Mouse (Mus musculus): ENCODE measurements at regions not wholly inside any gene's neighbourhood (a gene's known extent, or its start where the extent isn't known, plus 50 kb on each side); places are given as distances from the start of the nearest gene placed in this dataset.
A peak's percentile ranks its signal among the peaks of the same experiment; 100 is the strongest.

GRCm38 (mm10) chr7:70505671-70506181 lies 139.2 kb upstream of the Nr2f2 start:
- Histone ChIP-seq H3K27me3 (ENCODE audit: control insufficient read depth, insufficient read depth, low read length) (peaks cover 33% of the 10 kb centered on the region), H3K4me2 (no peak overlapping the region), H3K4me1 (ENCODE audit: control insufficient read depth, insufficient read depth, low read length) (peaks cover 7% of the 10 kb centered on the region), H3K9ac (ENCODE audit: low read depth, low read length) (no peak overlapping the region), H3K4me3 (ENCODE audit: low read depth, low read length) (no peak overlapping the region), H3K36me3 (ENCODE audit: control insufficient read depth, insufficient read depth, low read length) (no peaks in the 10 kb centered on the region), H3K9me3 (replicated peaks; ENCODE audit: control insufficient read depth, low read length) (no peaks in the 10 kb centered on the region), H3K27ac (ENCODE audit: low read depth, low read length) (no peak overlapping the region)
- ATAC-seq (replicated peaks; ENCODE audit: insufficient number of reproducible peaks, low FRiP score, low TSS enrichment), result 0 out of 2 replicates have a peak, but pooled peaks have one; percentile 14
- 13% methylated on average over 7 of the region's 7 CpGs for WGBS (ENCODE audit: insufficient replicate concordance)

DNA sequence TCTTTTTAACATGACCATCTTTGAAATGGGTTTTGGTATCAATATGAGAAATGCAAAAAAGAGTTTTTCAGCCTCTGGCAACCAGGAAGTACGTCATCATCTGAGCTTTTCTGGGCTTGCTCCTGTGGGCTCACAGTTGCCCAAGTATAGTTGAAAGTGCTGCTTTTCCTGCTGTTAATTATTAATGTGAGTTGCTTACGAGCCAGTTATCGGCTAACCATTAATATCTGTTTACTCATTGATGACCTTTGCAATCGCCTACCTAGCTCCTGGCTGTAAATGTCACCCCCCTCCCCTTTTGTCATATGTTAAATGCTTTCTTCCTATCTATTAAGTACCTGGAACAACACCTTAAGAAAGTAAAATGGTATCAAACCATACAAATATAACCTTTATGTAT lies 135.3 kb upstream of the Nr2f2 start:
- ATAC-seq (replicated peaks; ENCODE audit: insufficient number of reproducible peaks, low FRiP score, low TSS enrichment), result no peak
- Histone ChIP-seq H3K36me3 (ENCODE audit: control insufficient read depth, insufficient read depth, low read length) (no peaks in the 10 kb centered on the region), H3K27ac (ENCODE audit: low read depth, low read length) (no peak overlapping the region), H3K4me2 (no peak overlapping the region), H3K4me1 (ENCODE audit: control insufficient read depth, insufficient read depth, low read length) (peaks cover 9% of the 10 kb centered on the region), H3K9ac (ENCODE audit: low read depth, low read length) (no peak overlapping the region), H3K9me3 (replicated peaks; ENCODE audit: control insufficient read depth, low read length) (no peaks in the 10 kb centered on the region), H3K4me3 (ENCODE audit: low read depth, low read length) (no peak overlapping the region), H3K27me3 (ENCODE audit: control insufficient read depth, insufficient read depth, low read length) (peaks cover 52% of the 10 kb centered on the region)
- WGBS (ENCODE audit: insufficient replicate concordance), result 81% methylated on average over 4 of the region's 4 CpGs

DNA sequence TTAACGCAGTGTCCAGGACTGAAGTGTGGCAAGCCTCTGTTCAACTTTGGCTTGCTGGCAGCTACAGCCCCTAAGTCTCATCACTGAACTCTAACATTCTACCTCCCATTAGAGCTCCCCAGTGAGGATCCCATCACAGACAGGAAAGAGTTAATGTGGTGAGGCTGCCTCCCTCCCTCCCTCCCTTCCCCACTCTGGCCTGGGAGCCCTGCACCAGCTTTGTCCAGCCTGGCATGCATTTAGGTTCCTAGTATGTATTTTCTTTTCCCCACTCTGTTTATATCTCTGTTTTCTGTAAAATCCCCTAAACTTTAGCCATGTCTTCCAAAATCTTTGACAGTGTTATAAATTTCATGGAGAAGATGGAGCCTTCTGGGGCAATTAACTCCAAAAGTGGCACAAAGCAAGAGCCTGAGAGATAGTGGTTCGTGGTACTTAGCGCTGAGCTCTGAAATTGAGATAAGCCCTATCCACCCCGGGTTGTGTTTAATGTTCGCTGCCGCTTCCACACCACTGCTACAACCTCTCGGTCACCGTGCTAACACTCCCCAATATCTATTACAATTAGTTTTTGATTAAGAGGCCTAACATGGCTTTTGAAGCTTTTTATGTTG lies 130.1 kb upstream of the Nr2f2 start:
- peak; percentile 61; the same call in 1 of the 2 replicates for ATAC-seq (replicated peaks; ENCODE audit: insufficient number of reproducible peaks, low FRiP score, low TSS enrichment)
- no peak overlapping the region for H3K9ac ChIP-seq (ENCODE audit: low read depth, low read length)
- H3K27ac ChIP-seq (ENCODE audit: low read depth, low read length), result no peak overlapping the region
- WGBS (ENCODE audit: insufficient replicate concordance), result 12% methylated on average over 8 of the region's 8 CpGs
- H3K4me3 ChIP-seq (ENCODE audit: low read depth, low read length), result no peak overlapping the region
- H3K4me1 ChIP-seq (ENCODE audit: control insufficient read depth, insufficient read depth, low read length), result peaks cover 3% of the 10 kb centered on the region; the same call in 1 of the 2 replicates
- no peaks in the 10 kb centered on the region for H3K9me3 ChIP-seq (replicated peaks; ENCODE audit: control insufficient read depth, low read length)
- H3K27me3 ChIP-seq (ENCODE audit: control insufficient read depth, insufficient read depth, low read length), result peaks cover 37% of the 10 kb centered on the region
- H3K36me3 ChIP-seq (ENCODE audit: control insufficient read depth, insufficient read depth, low read length), result no peaks in the 10 kb centered on the region
- no peak overlapping the region for H3K4me2 ChIP-seq

GRCm38 (mm10) chr7:70484201-70484600 lies 117.7 kb upstream of the Nr2f2 start:
- Histone ChIP-seq H3K9ac (ENCODE audit: low read depth, low read length) (no peak overlapping the region), H3K4me1 (ENCODE audit: control insufficient read depth, insufficient read depth, low read length) (no peaks in the 10 kb centered on the region), H3K4me2 (no peak overlapping the region), H3K36me3 (ENCODE audit: control insufficient read depth, insufficient read depth, low read length) (no peaks in the 10 kb centered on the region), H3K9me3 (replicated peaks; ENCODE audit: control insufficient read depth, low read length) (no peaks in the 10 kb centered on the region), H3K27me3 (ENCODE audit: control insufficient read depth, insufficient read depth, low read length) (peaks cover 3% of the 10 kb centered on the region; the same call in 1 of the 2 replicates), H3K27ac (ENCODE audit: low read depth, low read length) (no peak overlapping the region), H3K4me3 (ENCODE audit: low read depth, low read length) (no peak overlapping the region)
- no peak for ATAC-seq (replicated peaks; ENCODE audit: insufficient number of reproducible peaks, low FRiP score, low TSS enrichment)
- 89% methylated on average over 2 of the region's 2 CpGs for WGBS (ENCODE audit: insufficient replicate concordance)

DNA sequence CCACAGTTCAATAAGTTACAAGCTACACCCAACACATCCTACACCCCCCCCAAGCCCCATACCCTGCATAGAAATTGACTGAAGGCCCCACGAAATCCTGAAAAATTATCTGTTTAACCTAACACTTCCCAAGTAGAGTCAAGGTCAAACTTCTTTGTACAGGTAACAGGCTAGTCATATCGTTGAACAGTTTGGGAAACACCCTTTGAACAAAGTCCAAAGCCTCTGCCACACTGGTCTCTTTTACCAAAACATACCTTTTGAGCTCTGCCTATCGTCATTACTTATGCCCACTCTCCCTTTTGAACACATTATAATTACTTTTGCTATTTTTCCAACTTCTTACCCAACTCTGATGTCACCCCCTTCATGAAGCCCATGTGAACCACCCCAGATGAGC lies 117.0 kb upstream of the Nr2f2 start:
- H3K9ac ChIP-seq (ENCODE audit: low read depth, low read length), result no peak overlapping the region
- WGBS (ENCODE audit: insufficient replicate concordance), result 74% methylated on average over 3 of the region's 3 CpGs

DNA sequence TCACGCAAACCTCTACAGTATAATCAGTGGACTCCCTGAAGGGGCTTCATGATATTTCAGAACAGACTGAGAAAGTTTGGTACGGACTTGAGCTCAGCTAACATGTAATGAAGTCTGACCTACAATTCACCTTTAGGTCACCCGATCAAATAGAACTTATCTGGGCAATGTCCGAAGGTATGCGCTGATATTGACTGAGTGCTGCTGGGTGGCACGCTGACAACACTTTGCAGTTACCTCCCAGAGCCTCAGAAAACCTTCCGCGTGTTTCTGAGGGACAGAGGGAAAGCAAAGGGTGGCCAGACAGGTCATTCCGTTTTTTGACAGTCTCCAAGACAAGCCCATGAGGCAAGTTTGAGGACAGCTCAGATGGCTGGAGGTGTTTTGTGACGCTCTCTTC lies 115.3 kb upstream of the Nr2f2 start:
- 44% methylated on average over 10 of the region's 10 CpGs for whole genome bisulfite sequencing (ENCODE audit: insufficient replicate concordance)
- H3K4me2 ChIP-seq, result no peak overlapping the region
- H3K36me3 ChIP-seq (ENCODE audit: control insufficient read depth, insufficient read depth, low read length), result no peaks in the 10 kb centered on the region
- no peaks in the 10 kb centered on the region for H3K9me3 ChIP-seq (replicated peaks; ENCODE audit: control insufficient read depth, low read length)
- H3K4me3 ChIP-seq (ENCODE audit: low read depth, low read length), result no peak overlapping the region
- no peak overlapping the region for H3K27ac ChIP-seq (ENCODE audit: low read depth, low read length)
- ATAC-seq (replicated peaks; ENCODE audit: insufficient number of reproducible peaks, low FRiP score, low TSS enrichment), result no peak
- H3K9ac ChIP-seq (ENCODE audit: low read depth, low read length), result no peak overlapping the region
- H3K27me3 ChIP-seq (ENCODE audit: control insufficient read depth, insufficient read depth, low read length), result 0 out of 2 replicates have a peak, but pooled peaks cover 3% of the 10 kb centered on the region
- no peaks in the 10 kb centered on the region for H3K4me1 ChIP-seq (ENCODE audit: control insufficient read depth, insufficient read depth, low read length)

More for the DNA sequence above, 117.0 kb upstream of the Nr2f2 start:
- no peaks in the 10 kb centered on the region for H3K4me1 ChIP-seq (ENCODE audit: control insufficient read depth, insufficient read depth, low read length)
- no peaks in the 10 kb centered on the region for H3K9me3 ChIP-seq (replicated peaks; ENCODE audit: control insufficient read depth, low read length)
- H3K4me3 ChIP-seq (ENCODE audit: low read depth, low read length), result no peak overlapping the region
- no peaks in the 10 kb centered on the region for H3K36me3 ChIP-seq (ENCODE audit: control insufficient read depth, insufficient read depth, low read length)
- no peak overlapping the region for H3K4me2 ChIP-seq
- H3K27ac ChIP-seq (ENCODE audit: low read depth, low read length), result no peak overlapping the region
- no peak for ATAC-seq (replicated peaks; ENCODE audit: insufficient number of reproducible peaks, low FRiP score, low TSS enrichment)
- 0 out of 2 replicates have a peak, but pooled peaks cover 3% of the 10 kb centered on the region for H3K27me3 ChIP-seq (ENCODE audit: control insufficient read depth, insufficient read depth, low read length)

- Histone ChIP-seq H3K9ac (ENCODE audit: low read depth, low read length) (no peak overlapping the region), H3K4me1 (ENCODE audit: control insufficient read depth, insufficient read depth, low read length) (no peaks in the 10 kb centered on the region), H3K9me3 (replicated peaks; ENCODE audit: control insufficient read depth, low read length) (no peaks in the 10 kb centered on the region), H3K4me2 (no peak overlapping the region), H3K4me3 (ENCODE audit: low read depth, low read length) (no peak overlapping the region), H3K36me3 (ENCODE audit: control insufficient read depth, insufficient read depth, low read length) (no peaks in the 10 kb centered on the region), H3K27ac (ENCODE audit: low read depth, low read length) (no peak overlapping the region), H3K27me3 (ENCODE audit: control insufficient read depth, insufficient read depth, low read length) (no peaks in the 10 kb centered on the region)
- no peak for ATAC-seq (replicated peaks; ENCODE audit: insufficient number of reproducible peaks, low FRiP score, low TSS enrichment)
- WGBS (ENCODE audit: insufficient replicate concordance), result 78% methylated on average over 4 of the region's 4 CpGs
These were observed 106.3 kb upstream of the Nr2f2 start for GRCm38 (mm10) chr7:70472786-70473185.

GRCm38 (mm10) chr7:70470557-70470956 lies 104.0 kb upstream of the Nr2f2 start:
- no peaks in the 10 kb centered on the region for H3K36me3 ChIP-seq (ENCODE audit: control insufficient read depth, insufficient read depth, low read length)
- no peak overlapping the region for H3K4me2 ChIP-seq
- no peaks in the 10 kb centered on the region for H3K27me3 ChIP-seq (ENCODE audit: control insufficient read depth, insufficient read depth, low read length)
- WGBS (ENCODE audit: insufficient replicate concordance), result 80% methylated on average over 2 of the region's 2 CpGs
- no peak overlapping the region for H3K4me3 ChIP-seq (ENCODE audit: low read depth, low read length)
- no peak for ATAC-seq (replicated peaks; ENCODE audit: insufficient number of reproducible peaks, low FRiP score, low TSS enrichment)
- no peaks in the 10 kb centered on the region for H3K9me3 ChIP-seq (replicated peaks; ENCODE audit: control insufficient read depth, low read length)
- H3K4me1 ChIP-seq (ENCODE audit: control insufficient read depth, insufficient read depth, low read length), result no peaks in the 10 kb centered on the region
- no peak overlapping the region for H3K9ac ChIP-seq (ENCODE audit: low read depth, low read length)
- no peak overlapping the region for H3K27ac ChIP-seq (ENCODE audit: low read depth, low read length)

GRCm38 (mm10) chr7:70462131-70462530 lies 95.6 kb upstream of the Nr2f2 start:
- H3K9me3 ChIP-seq (replicated peaks; ENCODE audit: control insufficient read depth, low read length), result no peaks in the 10 kb centered on the region
- no peaks in the 10 kb centered on the region for H3K27me3 ChIP-seq (ENCODE audit: control insufficient read depth, insufficient read depth, low read length)
- ATAC-seq (replicated peaks; ENCODE audit: insufficient number of reproducible peaks, low FRiP score, low TSS enrichment), result no peak
- no peak overlapping the region for H3K27ac ChIP-seq (ENCODE audit: low read depth, low read length)
- H3K4me2 ChIP-seq, result no peak overlapping the region
- no peak overlapping the region for H3K9ac ChIP-seq (ENCODE audit: low read depth, low read length)
- no peaks in the 10 kb centered on the region for H3K4me1 ChIP-seq (ENCODE audit: control insufficient read depth, insufficient read depth, low read length)
- WGBS (ENCODE audit: insufficient replicate concordance), result 79% methylated on average over 4 of the region's 4 CpGs
- H3K36me3 ChIP-seq (ENCODE audit: control insufficient read depth, insufficient read depth, low read length), result no peaks in the 10 kb centered on the region
- no peak overlapping the region for H3K4me3 ChIP-seq (ENCODE audit: low read depth, low read length)

Measured in heart, embryonic 11.5 days (tissue).